Mouse (Mus musculus) liver, adult 2 months (tissue): Measurements from ENCODE around the gene Tmbim1. TPM values are rescaled to one million over a fixed set of nuclear protein-coding genes. Genes with fewer than 3 reads are reported as not detected.

Experiments used
- DNase-seq: peaks from one replicate; pipeline ENCODE4 v3.0.0-alpha.2; 2011; ENCODE audit warnings: low read depth, low spot score; ENCODE audit errors: extremely low read depth
- H3K27ac ChIP-seq: fragments of 200-500 bp; replicated peaks from 2 replicates; pipeline ENCODE4 v1.5.1; 2012; ENCODE audit warnings: low read depth, mild to moderate bottlenecking, control low read depth, inconsistent platforms, low read length; ENCODE audit not compliant: insufficient read depth
- H3K27me3 ChIP-seq: fragments of 200-500 bp; 2 replicates; pipeline ENCODE4 v1.6.1; 2012; ENCODE audit warnings: mild to moderate bottlenecking, moderate library complexity, low read length, inconsistent platforms; ENCODE audit not compliant: control insufficient read depth, insufficient read depth
- H3K36me3 ChIP-seq: fragments of 200-500 bp; 2 replicates; pipeline ENCODE4 v1.6.1; 2012; ENCODE audit warnings: low read length, inconsistent platforms; ENCODE audit not compliant: control insufficient read depth, insufficient read depth
- H3K4me1 ChIP-seq: fragments of 200-500 bp; 2 replicates; pipeline ENCODE4 v1.6.1; 2011; ENCODE audit warnings: low read length; ENCODE audit not compliant: control insufficient read depth, insufficient read depth
- H3K4me3 ChIP-seq: fragments of 200-500 bp; 2 replicates; pipeline ENCODE4 v1.5.1; 2011; ENCODE audit warnings: low read depth, mild to moderate bottlenecking, control low read depth, low read length, moderate library complexity; ENCODE audit not compliant: insufficient read depth
- H3K79me2 ChIP-seq: fragments of 200-500 bp; 2 replicates; pipeline ENCODE4 v1.6.1; 2012; ENCODE audit warnings: inconsistent platforms, mild to moderate bottlenecking, low read length, moderate library complexity; ENCODE audit not compliant: control insufficient read depth, insufficient read depth
- H3K9ac ChIP-seq: fragments of 200-500 bp; 2 replicates; pipeline ENCODE4 v1.6.1; 2012; ENCODE audit warnings: low read depth, mild to moderate bottlenecking, control low read depth, inconsistent platforms, low read length
- CTCF ChIP-seq: fragments of 200-500 bp; IDR thresholded peaks from 2 replicates; pipeline ENCODE4 v1.5.1; 2011; ENCODE audit warnings: low read depth, low read length, control low read depth
- POLR2A ChIP-seq: fragments of 200-500 bp; IDR thresholded peaks from 2 replicates; pipeline ENCODE4 v1.6.1; 2011; ENCODE audit warnings: low read length, control low read depth; ENCODE audit not compliant: insufficient read depth; ENCODE audit errors: extremely low read depth
- WGBS: fragments of 180-500 bp; shearing (Covaris S2); methylation state at CpG from one replicate; pipeline ENCODE4 v1.1.7; 2018; 5-methylcytosine and 5-hydroxymethylcytosine counted together
- polyA plus RNA-seq: library from polyadenylated mRNA; depleted of rRNA; stranded (reverse); fragments of >200 nt; gene quantifications from 2 replicates; pipeline ENCODE4 v1.2.3, GENCODE M21; 2012
- total RNA-seq: library from RNA; depleted of rRNA; stranded (reverse); fragments of >200 nt; gene quantifications from 2 replicates; pipeline ENCODE4 v1.2.3, GENCODE M21; 2014

Gene Tmbim1
- total and polyA plus RNA-seq, 2 experiments: 26.1 to 101 TPM

GRCm38 (mm10) chr1:74296477-74296876 is 8.9 kb downstream of the Tmbim1 start:
- Histone ChIP-seq H3K79me2 (peaks cover 37% of the 10 kb centered on the region; the same call in 1 of the 2 replicates), H3K4me3 (no peak overlapping the region), H3K36me3 (peaks cover 12% of the 10 kb centered on the region; the same call in 1 of the 2 replicates), H3K27ac (peak overlapping the region; percentile 79), H3K4me1 (peaks cover 20% of the 10 kb centered on the region), H3K9ac (peak overlapping the region; percentile 9; the same call in 1 of the 2 replicates), H3K27me3 (no peaks in the 10 kb centered on the region)
- no peak for DNase-seq
- 65% methylated on average over 6 of the region's 6 CpGs for WGBS
- TF ChIP-seq POLR2A (no peak), CTCF (no peak)

DNA sequence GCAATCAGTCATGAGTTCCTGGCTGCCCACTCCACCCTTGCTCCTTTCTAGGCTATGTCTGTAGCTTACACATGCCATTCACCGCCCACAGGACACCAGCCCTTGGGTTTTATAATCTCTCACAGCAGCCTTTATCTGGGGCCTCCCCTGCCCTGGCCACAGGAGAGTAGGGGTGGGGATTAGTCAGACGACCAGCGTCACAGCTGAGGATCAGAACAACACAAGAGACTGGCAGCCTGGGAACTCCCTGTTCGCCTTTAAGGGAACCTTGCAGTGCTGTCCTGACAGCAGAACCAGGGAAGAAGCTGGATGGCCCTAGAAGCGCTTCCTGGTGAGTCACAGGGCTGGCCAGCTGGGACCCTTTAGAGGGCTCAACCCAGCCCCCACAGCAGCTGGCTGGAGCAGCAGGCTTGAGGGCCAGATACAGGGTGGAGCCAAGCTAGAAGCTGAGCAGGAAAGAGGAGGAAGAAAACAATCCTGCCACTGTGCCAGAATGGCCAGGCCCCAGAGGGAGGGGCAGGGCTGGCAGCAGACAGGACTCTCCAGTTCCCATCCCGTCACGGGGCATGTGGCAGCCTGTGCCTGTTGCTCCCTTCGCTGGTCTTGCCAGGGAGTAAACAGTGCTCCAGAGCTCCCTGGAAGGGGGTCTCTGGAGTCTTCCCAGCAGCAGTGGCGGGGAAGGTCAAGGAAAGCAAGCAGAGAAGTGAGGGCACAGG is 9.8 kb downstream of the Tmbim1 start:
- peak; percentile 58 for DNase-seq
- H3K4me1 ChIP-seq: peaks cover 18% of the 10 kb centered on the region
- H3K27ac ChIP-seq: peak overlapping the region; percentile 79
- H3K27me3 ChIP-seq: no peaks in the 10 kb centered on the region
- H3K4me3 ChIP-seq: no peak overlapping the region
- TF ChIP-seq POLR2A (no peak), CTCF (no peak)
- H3K79me2 ChIP-seq: peaks cover 29% of the 10 kb centered on the region; the same call in 1 of the 2 replicates
- peak overlapping the region; percentile 9; the same call in 1 of the 2 replicates for H3K9ac ChIP-seq
- 43% methylated on average over 9 of the region's 9 CpGs for WGBS
- peaks cover 13% of the 10 kb centered on the region; the same call in 1 of the 2 replicates for H3K36me3 ChIP-seq

DNA sequence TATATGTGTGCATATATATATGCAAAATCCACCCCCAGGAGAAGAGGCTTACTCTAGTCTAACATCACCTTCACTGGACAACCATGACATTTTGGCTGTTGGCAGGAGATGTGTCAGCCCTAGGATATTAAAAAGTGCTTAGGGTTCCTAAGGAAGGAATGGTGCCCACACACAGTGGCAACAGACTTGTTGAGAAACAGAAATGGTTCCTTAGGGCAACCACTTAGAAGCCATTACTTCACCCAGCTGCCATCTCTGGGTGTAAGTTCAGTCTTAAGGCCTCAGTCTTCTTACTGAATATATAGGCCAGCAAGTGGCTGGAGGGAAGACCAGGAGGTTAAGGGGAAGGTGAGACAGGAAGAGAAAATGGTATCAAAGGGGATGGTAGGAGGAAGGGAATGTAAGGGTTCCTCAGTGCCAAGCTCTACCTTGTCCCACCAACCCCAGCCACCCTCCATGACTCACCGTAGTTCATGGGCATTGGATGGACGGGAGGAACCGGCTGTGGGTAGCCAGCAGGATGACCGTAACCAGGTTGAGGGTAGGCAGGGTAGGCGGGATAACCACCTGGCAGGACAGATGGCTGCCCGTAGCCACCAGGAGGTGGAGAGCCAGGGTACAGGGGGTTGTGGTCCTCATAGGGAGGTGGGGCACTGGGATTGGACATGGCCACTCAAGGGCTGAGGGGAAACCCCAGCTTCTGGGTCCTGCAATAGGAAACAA is 10.5 kb downstream of the Tmbim1 start:
- Histone ChIP-seq H3K79me2 (peaks cover 28% of the 10 kb centered on the region; the same call in 1 of the 2 replicates), H3K4me3 (no peak overlapping the region), H3K9ac (no peak overlapping the region), H3K4me1 (peaks cover 17% of the 10 kb centered on the region), H3K27ac (peak overlapping the region; percentile 79), H3K27me3 (no peaks in the 10 kb centered on the region), H3K36me3 (peaks cover 13% of the 10 kb centered on the region; the same call in 1 of the 2 replicates)
- TF ChIP-seq CTCF (no peak), POLR2A (no peak)
- WGBS: 78% methylated on average over 6 of the region's 6 CpGs
- no peak for DNase-seq

DNA sequence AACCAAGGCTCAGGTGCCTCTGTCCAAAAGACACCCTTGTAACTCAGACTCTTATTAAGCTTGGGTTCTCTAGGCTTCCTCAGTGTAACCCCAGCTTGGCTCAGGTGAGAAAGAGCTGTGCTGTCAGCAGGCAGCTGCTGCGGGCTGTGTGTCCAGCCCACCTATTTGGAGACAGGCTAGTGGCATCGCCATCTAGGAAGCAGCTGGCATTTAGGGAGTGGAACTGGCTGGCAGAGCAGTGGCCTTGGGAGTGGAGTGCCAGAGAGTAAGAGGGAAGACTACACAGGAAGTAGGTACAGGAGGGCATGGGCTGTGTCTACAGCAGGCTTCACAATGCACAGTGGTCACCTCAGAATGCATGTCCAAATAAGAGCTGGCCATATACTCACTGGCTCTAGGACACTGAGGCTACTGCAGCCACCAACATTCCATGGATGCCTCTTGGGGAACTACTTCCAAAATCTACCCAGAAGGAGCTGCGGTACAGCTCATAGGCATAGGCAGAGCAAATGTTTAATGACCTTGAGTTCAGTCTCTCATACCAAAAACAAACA is 11.3 kb downstream of the Tmbim1 start:
- Histone ChIP-seq H3K36me3 (peaks cover 13% of the 10 kb centered on the region; the same call in 1 of the 2 replicates), H3K27me3 (no peaks in the 10 kb centered on the region), H3K4me1 (peaks cover 17% of the 10 kb centered on the region), H3K9ac (no peak overlapping the region), H3K27ac (no peak overlapping the region), H3K4me3 (no peak overlapping the region), H3K79me2 (peaks cover 23% of the 10 kb centered on the region; the same call in 1 of the 2 replicates)
- WGBS: 85% methylated on average over 3 of the region's 3 CpGs
- no peak for DNase-seq
- TF ChIP-seq POLR2A: no peak
- no peak for TF ChIP-seq CTCF

DNA sequence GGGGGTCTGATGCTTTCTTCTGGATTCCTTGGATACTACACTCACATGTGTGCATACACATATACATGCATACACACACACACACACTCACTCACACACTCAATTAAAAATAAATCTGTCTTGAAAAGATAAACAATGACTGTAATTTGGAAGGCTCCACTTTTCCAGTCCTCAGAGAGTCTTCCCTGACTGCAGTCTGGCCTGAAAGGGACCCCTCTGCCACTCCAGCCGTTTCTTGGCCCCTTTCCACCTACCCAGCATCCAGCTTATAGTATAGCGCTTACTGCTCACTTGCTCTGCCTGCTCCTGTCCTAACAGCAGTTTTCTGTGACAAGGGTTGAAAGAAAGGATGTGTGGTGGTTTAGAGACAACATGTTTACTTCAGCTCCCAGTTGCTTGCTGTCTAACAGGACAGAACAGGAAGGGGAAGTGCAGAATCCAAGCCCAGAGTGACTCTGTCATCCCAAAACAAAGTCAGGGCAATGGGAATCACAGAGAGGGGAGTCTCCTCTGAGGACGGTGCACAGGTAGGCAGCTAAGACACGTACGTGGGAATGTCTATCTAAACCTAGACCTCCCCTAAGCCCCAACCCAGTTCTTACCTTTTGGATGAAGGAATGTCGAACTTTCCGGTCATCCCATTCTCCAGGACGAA is 12.0 kb downstream of the Tmbim1 start:
- Histone ChIP-seq H3K36me3 (peaks cover 14% of the 10 kb centered on the region; the same call in 1 of the 2 replicates), H3K4me1 (peaks cover 16% of the 10 kb centered on the region)
- WGBS: 83% methylated on average over 8 of the region's 8 CpGs

More for the DNA sequence above, 12.0 kb downstream of the Tmbim1 start:
- H3K79me2 ChIP-seq: peaks cover 17% of the 10 kb centered on the region; the same call in 1 of the 2 replicates
- no peak overlapping the region for H3K9ac ChIP-seq
- H3K27me3 ChIP-seq: no peaks in the 10 kb centered on the region
- no peak overlapping the region for H3K4me3 ChIP-seq
- H3K27ac ChIP-seq: no peak overlapping the region
- TF ChIP-seq CTCF (no peak), POLR2A (no peak)
- DNase-seq: no peak
